Mouse (Mus musculus) cerebral cortex, adult 2 months (tissue): ENCODE data around the gene Ap1b1.

Experiments used
- WGBS: fragments of 180-500 bp; shearing (Covaris S2); methylation state at CpG from one replicate; pipeline ENCODE4 v1.1.7; 2018; 5-methylcytosine and 5-hydroxymethylcytosine counted together

Ap1b1 gene

DNA sequence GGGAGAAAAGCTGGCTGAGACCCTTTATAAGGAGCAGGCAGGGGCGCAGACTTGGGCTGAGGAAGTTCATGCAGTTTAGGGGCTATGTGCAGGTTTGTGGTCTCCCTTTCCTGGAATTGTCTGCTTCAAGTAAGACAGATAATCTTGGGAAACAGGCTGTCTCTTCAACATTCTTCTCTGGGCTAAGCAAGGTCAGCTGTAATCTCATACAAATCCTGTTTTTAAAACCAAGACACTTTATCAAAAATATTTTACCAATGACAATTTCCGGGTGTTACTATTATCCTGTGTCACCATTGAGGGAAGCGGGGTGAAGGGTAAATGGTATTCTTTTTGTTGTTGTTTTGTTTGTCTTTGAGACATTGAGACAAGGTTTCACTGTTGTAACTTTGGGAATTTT lies 1.8 kb upstream of the Ap1b1 start:
- WGBS = 78% methylated on average over 3 of the region's 3 CpGs

DNA sequence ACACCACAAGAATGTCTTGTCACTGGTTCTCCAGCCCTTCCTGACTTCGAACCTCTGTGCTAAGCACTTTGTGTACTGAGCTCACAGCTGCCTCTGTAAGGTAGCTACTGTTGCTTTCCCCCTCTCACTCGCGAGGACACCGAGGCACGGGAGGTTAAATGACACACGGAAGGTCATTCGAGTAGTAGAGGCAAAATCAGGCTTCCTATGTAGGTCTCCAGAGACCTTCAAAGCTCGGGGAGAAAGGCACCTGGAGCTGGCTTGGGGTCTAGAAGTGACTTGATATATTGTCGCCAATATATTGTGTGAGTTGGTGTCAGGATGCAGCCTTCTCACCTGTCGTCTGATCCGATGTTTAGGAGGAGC lies 846 bp downstream of the Ap1b1 start:
- 45% methylated on average over 11 of the region's 11 CpGs for WGBS

DNA sequence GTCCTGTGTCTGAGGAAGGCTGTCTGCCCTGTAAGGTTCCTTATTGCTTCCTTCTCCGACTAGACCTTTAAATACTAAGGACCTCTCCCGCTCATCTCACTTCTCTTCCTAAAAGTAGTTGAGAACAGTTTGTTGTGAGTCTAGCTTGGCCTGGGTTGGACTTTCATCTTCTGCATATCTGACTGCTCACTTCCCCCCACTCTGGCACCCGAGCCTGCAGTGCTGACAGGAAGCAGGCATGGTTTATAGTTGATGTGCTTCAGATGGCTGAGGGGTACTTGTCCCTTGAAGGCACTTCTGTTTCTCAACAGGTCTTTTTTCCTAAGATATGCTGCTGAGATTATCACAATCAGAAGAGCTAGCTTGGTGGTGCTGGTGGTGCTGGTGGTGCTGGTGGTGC lies 2.6 kb downstream of the Ap1b1 start:
- WGBS = 69% methylated on average over 3 of the region's 3 CpGs

DNA sequence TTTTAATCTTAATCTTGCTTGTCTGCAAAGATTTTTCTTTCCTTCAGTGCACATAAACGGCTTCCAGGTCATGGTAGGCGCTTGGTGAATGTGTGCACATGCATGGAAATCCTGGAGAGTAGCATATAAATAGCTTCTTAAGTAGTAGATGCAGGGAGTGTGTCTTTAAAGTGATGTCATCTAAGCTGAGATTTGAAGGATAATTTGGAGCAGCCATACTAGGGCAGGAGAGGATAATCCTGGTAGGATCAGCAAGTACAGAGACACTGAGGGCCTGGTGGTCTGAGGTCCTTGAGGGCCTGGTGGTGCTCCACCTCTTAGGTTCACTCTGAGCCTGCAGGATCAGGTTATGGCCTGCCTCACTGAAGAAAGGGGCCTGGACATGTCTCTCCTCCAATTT lies 5.8 kb downstream of the Ap1b1 start:
- WGBS = 75% methylated on average over 2 of the region's 2 CpGs

DNA sequence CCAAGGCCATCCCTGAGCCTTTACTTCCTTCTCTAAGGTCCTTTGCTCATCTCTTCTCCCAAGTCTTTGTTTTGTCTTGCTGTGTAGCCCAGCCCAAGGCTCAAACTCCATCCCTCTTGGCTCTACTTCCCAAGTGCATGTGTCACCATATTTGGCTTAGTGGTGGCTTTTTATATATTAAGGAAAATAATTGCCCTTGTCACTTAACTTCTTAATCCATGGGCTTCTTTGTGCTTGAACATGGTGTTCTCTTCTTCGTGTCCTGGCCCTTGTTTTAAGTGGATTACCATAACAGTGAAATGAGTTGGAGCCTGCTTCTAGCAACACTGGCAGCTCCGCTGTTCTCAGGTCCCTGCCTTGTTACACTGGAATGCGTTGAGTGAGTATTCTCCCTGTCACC lies 9.1 kb downstream of the Ap1b1 start:
- 59% methylated on average over 3 of the region's 3 CpGs for WGBS

DNA sequence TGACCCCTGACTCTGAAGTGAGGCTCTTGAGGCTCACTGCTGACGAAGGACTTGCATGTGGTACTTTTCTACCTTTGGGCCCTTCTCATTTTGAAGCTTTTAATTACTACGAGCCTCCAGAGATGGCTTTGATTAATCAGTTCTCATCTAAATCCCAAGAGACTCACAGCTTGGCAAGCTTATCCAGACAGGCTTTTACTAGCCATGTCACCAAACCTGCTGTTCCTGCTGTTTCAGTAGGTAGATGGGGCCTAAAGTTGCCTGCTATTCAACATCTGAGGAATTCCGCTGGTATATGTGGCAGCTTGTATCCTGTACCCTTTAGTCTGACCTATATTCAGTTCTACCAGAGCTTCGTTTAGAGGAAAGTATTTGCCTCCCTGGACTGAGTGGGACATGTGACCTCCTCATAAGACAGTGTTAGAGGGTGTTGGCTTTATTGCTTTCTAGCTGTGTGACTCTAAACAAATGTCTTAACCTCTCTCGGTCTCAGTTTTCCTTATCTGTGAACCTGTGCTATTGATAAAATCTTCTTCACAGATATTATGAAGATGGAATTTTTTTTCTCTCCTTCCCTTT lies 10.1 kb downstream of the Ap1b1 start:
- 86% methylated on average over 5 of the region's 5 CpGs for WGBS

DNA sequence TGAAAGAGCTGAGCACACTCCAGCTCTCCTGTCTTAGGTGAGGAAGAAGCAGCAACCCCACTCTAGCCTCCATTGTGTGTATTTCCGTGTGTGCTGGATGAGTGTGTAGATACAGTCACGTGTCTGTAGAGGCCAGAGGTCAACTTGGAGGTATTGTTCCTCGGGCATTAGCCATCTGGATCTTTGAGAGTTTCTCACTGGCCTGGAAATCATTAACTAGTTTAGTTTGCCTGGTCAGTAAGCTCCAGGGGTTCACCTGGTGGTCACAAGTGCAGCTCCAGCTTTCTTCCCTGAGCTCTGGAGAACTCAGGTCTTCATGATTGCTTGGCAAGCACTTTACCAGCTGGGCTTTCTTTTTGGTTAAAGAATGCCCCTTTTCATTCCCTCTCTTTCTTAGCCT lies 11.7 kb downstream of the Ap1b1 start:
- 75% methylated on average over 3 of the region's 3 CpGs for WGBS

DNA sequence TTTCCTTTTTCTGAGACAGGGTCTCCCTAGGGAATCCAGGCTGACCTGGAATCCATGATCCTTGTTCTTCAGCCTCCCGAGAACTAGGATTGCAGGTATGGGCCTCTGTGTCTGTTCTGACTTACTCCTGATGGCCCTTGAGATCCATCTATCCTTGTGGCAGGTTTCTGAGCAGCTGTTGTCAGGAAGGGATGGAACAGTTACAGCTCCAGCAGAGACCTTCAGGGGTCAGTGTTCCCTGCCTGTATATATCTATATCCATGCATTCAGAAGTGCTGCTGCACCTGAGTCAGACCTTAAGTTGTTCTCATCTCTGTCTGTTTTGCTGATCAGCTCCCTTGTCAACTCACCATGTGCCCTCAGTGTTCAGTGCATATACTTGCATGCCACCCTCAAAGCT lies 12.1 kb downstream of the Ap1b1 start:
- 88% methylated on average over 1 of the region's 1 CpGs for WGBS

DNA sequence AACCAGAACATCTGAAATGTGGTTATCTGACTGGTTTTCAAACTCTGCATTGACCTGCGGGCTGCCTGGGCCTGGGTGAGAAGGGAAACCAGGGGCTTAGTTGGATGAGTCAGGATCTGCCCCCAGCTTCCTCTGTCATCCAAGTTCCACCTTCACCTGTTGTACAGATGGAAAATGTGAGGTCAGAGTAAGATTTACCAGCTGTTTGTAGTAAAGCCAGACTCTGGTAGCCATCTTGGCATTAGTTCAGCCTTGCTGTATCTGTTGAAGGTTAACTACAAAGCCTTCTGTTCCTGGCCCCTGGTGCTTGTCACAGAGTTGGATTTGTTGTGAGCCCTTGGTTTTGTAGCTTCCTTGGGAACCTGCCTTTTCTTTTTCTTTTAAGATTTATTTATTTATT lies 13.6 kb downstream of the Ap1b1 start:
- WGBS = 90% methylated on average over 1 of the region's 1 CpGs

DNA sequence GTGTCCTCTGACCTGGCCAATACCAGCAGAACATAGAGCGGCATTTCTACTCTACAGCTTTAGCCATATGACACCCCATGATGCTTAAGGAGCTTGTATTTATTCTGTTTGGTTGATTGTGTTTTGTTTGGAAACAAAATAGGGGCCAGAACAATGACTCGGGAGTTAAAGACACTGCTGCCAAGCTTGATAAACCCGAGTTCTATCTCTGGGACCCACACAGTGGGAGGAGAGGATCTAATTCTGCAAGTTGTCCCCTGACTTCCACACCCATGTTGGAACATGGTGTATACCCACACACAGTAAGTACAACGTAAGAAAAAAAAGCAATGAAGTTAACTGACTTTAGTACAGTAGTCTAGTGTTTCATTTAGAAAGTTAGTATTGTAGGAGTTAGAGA lies 16.2 kb downstream of the Ap1b1 start:
- WGBS = 61% methylated on average over 4 of the region's 4 CpGs

DNA sequence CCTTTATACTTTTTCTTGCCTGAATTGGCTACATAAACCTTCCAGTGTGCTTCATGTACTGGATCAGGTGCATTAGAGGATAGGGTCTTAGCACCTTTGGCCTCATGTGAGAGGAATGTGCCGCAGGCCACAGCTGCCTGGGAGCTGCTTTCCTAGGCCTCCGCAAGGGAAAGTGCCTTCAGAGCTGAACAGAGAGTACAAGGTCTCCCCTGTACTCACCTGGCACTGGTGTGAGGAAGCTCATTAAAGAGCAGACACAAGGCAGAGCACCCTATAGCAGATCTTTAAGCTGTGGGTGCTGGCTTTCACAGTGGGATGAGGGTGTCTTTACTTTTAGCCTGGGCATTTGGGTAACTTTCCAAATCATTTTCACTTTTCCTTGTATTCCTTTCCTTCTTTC lies 18.9 kb downstream of the Ap1b1 start:
- WGBS = 94% methylated on average over 2 of the region's 2 CpGs

DNA sequence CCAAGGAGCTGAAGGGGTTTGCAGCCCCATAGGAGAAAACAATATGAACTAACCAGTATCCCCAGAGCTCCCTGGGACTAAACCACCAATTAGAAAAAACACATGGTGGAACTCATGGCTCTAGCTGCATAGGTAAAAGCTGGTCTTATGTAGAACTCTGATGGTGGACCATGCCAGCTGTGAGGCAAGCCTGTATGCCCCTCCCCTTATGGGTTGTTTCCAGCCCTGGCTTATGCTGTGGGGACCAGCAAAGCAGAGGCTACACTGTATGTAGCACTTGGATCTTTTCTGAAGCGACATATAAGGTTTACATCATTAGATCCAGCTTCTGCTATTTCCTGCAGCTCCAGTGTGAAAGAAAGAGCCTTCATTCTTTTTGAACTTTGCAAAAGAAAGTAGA lies 20.6 kb downstream of the Ap1b1 start:
- 90% methylated on average over 1 of the region's 1 CpGs for WGBS

DNA sequence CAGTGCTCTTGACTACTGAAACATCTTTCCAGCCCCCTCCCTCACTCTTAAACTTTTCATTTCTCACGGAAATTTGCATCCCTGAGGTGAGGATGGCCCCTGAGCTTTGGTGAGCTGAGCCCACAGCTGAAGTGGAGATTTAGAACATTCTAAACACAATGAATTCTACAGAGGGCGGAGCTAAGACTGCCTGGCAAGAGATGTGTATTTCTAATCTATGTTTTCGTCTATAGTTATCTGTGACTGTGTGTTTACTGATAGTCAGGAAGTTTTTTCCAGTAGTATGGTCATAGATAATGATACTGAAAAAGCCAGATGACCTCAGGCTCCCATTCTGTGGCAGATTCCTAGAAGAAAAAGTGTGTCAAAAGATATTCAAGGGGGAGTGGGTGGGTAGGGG lies 22.2 kb downstream of the Ap1b1 start:
- 79% methylated on average over 3 of the region's 3 CpGs for WGBS

DNA sequence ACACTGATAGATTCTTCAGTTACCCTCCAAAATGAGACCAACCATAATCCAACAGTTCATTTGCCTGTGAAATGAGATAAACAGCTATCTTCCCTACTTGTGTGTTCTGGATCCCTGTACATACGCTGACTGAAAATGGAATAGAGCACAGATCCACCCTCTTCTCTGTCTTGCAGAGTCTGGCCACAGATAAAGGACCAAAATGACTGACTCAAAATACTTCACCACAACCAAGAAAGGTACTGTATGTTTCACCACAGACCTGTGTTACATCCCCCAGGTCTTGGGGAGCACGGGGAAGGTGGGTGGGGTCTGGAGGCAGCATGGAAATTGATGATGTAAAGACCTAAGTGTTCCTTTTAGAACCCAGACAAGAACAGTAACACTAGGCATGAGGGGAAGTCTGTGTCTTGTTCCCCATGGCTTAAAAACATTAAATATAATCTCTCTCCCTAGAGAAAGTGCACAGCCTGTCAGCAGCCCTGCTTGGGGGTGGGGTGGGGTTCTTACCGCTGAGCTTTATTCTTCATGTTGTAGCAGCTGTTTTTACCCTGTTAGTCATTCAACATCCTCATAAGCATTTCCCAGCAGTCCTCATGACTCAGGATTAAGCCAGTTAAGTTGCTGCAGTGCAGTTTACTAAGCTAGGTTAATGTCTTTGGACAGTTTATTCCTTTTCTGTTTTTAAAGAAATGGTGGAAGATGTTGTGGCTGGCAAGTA lies 22.9 kb downstream of the Ap1b1 start:
- 48% methylated on average over 3 of the region's 3 CpGs for WGBS

DNA sequence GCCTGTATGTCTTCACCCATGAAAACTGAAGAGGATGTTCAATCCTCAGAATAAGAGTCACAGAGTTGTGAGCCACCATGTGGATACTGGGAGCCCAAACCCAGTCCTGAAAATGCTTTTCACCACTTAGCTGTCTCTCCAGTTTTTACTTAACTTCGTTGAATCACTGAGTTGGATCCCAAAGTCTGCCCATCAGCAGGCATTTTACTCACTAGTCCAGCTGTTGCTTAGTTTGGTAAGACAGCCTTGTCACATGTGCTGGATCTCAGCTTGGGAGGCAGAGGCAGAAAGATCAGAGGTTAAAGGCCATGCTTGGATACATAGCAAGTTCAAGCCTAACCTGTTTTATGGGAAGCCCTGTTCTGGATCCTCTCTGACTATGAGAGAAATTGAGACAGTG lies 23.6 kb downstream of the Ap1b1 start:
- whole genome bisulfite sequencing = 62% methylated on average over 1 of the region's 1 CpGs

DNA sequence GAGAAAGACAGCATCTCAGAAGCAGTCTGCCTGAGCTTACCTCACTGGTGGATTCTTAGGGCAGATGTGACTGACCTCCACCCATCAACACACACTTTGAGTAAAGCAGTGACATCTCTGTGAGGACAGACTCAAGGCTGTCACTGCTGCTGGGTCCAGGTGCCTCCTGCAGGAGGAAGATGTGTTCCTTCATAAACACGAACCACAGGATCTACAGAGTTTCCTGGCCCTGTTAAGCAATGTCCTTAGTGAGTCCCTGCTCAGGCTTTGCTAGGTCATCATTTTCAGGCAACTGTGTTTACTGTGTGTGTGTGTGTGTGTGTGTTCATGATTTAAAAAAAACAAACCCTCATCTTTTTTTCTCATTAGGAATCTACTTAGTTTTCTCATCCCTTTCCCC lies 24.9 kb downstream of the Ap1b1 start:
- 83% methylated on average over 1 of the region's 1 CpGs for WGBS

DNA sequence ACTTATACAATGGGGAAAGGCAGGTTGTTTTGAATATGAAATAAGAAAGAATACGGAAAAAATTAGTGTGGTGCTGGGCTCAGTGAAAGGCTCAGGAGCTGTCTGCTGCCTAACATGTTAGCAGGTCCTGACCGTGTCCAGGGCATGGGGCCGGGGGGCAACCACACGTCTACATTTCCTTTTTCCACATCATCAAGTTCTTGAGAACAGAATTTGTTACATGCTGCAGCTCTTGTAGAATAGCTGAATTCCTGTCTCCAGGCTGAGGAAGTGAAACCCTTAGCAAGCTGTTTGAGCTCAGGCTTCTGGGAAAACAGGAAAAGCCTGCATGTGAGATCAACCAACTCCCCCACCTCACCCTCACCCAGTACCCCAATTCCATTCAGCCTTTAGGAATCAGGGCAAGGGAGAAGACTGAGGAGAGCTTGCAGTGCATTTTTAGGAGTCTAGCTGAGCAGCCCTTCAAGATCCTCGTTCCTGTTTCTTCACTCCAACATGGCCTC lies 25.6 kb downstream of the Ap1b1 start:
- 64% methylated on average over 5 of the region's 5 CpGs for WGBS

DNA sequence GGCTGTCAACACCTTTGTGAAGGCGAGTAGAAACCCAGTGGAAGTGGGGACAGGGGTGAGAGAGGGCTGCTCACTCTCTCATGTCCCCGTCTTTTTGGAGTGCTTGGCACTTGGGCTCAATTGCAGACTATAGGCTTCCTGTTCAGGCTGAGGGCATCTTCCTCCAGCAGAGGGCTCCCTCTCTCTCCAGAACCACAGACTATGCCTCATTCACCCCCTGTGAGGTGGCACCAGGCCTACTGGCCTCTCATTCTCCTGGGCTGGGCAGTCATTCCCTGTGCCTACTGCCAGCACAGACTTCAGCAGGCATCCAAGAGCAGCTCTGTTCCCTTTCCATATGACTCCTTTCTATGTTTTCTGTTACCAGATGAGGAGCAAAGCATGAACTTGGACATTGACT lies 29.1 kb downstream of the Ap1b1 start:
- 44% methylated on average over 2 of the region's 2 CpGs for WGBS

DNA sequence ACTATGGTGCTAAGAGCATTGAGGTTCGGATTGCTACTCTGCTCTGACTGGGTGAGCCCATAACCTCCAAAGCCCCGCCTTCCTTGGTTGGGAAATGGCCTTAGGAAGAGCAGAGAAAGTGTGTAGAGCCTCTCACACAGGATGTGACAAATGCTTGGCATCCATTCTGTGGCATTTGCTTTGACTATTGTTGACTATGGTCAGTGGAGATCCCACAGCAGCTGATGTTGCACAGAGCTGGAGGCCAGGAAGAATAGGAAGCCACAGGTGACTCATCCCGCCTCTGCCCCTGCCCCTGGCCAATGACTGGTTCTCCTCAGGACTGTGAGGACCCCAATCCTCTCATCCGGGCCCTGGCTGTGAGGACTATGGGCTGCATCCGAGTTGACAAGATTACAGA lies 29.7 kb downstream of the Ap1b1 start:
- 90% methylated on average over 5 of the region's 5 CpGs for WGBS

DNA sequence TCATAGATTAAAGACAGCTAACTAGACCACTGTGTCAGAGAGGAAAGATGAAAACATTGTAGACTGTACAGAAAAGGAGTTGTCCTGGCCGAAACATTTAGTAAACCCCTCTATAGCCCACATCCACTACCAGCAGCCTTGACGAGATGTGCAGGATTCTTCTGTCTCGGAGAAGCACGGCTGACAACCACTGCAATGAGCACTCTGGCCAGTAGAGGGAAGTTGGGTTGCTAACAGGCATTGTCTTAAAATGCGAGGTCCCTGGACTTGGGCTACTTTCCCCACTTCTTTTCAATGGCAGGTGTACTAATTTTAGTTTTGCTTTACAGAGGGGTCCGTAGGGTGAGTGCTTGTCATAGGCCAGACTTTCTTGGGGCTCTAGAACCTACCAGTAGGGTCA lies 30.9 kb downstream of the Ap1b1 start:
- 41% methylated on average over 6 of the region's 6 CpGs for WGBS

DNA sequence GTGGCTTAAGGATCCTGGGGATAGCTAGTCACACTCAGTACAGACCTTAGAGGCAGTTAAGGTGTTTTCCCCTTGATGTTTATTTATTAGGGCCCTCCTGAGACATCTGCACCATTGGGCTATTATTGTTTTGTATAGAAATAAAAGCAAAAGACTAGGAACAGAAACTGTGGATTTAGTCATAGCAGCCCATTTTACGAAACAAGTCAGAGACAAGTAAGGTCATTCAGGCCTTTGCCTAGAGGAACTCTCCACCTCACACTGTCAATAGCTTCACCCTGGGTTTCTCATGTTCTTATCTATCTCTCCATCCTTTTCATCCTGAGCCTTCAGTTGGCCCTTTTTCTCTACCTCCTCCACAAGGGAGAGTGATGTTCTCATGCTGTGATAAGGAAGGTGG lies 38.5 kb downstream of the Ap1b1 start:
- 100% methylated on average over 1 of the region's 1 CpGs for WGBS

DNA sequence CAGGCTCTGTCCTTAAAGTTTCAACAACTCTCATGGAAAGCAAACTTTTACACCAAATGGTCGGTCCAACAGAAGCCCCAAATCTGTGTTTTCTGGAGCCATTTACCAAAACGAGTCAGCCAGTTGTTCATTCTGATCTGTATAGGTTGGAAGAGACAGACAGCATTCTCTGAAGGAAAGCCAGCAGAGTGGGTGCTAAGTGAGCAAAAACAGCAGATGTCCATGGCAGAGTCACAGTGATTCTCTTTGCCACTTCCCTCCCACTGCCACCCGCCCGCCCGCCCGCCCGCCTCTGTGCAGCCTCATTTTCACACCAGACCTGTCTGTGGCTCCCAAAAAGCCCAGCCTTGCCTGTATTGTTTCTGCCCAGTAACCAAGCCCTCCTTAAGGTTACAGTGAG lies 41.6 kb downstream of the Ap1b1 start:
- 50% methylated on average over 7 of the region's 7 CpGs for WGBS

DNA sequence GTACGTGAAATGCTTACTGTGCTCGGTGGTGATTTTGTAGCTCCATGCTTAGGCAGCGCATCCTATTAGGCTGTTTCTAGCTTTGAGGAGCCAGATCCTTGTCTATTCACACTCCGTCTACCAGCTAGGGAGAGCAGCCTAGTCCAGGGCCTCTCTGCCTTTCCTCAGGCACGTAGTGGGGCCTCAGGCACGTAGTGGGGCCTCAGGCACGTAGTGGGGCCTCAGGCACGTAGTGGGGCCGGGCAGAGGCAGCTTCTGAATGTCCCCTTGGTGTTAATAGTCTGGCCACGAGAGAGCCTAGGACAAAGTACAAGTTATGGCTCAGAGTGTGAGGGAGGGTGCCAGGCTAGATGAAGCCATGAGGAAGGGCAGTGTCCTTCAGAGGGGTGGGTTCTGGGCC lies 46.1 kb downstream of the Ap1b1 start:
- 94% methylated on average over 10 of the region's 10 CpGs for WGBS

DNA sequence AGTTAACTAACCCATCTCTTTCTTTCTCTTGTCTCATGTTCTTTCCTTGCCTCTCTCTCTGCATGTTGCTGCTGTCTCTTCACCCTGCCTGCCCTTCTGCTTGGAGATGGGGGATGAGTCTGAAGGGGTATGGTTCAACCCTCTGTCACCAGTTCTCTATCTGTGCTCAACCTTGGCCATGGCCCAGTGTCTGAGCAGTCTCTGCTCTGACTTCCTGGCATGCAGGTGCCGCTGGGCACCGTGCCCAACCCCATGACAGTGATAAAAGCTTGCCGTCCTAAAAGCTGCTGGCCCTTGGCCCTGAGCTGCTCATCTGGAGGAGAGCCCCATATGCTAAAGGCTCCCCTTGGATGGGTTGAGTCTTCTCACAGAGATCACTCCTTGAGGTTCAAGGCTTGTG lies 46.5 kb downstream of the Ap1b1 start:
- WGBS = 62% methylated on average over 3 of the region's 3 CpGs
